Mouse (Mus musculus) G1E (cell line): ENCODE measurements at regions not wholly inside any gene's neighbourhood (a gene's known extent, or its start where the extent isn't known, plus 50 kb on each side); places are given as distances from the start of the nearest gene placed in this dataset.
"Not testable (repeated sequence)": the region's sequence is repeated elsewhere in the genome, so short reads cannot be mapped to it uniquely, and the experiment has no call there.

Source experiments
- CTCF ChIP-seq: IDR thresholded peaks from 2 replicates; pipeline ENCODE4 v1.5.1; 2012; ENCODE audit warnings: low read depth, low read length, inconsistent platforms, mixed read lengths
- GATA1 ChIP-seq: IDR thresholded peaks from 2 replicates; pipeline ENCODE4 v1.6.1; 2012; ENCODE audit warnings: borderline replicate concordance, low read length, inconsistent platforms, mixed read lengths
- POLR2AphosphoS5 ChIP-seq: IDR thresholded peaks from 2 replicates; pipeline ENCODE4 v1.6.1; 2012; ENCODE audit warnings: low read depth, low read length, inconsistent platforms; ENCODE audit not compliant: insufficient replicate concordance
- TAL1 ChIP-seq: conservative IDR thresholded peaks from 2 replicates; pipeline ENCODE4 v1.6.1; 2012; ENCODE audit warnings: low read depth, low read length, inconsistent platforms, mixed read lengths

DNA sequence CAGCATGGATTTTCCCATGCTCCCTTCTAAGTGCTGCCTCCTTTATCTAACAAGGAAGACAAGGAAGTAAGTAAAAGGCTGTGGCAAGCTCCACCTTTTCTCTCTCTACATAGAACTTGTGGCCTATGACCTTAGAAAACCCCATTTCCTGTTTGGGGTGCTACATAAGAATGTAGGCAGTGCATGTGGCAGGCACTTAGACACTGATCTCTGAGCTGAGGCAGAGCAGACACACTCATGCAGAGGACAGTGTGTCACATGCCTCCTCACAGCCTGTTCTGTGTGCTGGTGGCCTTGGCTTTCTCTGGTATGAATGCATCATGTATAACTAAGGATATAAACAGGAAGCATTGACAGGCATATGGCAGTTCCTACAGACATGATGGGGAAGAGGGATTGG is 367.6 kb upstream of the Olfr1507 start:
- not testable (repeated sequence) for TF ChIP-seq CTCF, GATA1, POLR2AphosphoS5, TAL1
